Mouse (Mus musculus): ENCODE measurements around the gene Tjp3. TPM values are rescaled to one million over a fixed set of nuclear protein-coding genes. Genes with fewer than 3 reads are reported as not detected.

Tjp3 gene
- polyA plus RNA-seq (2014; fragmentation: Illumina TruSeq; extraction: RNeasy Lipid Tissue Mini Kit (QIAGEN cat#74804); ENCODE audit: low read depth, low replicate concordance), result 7.8 TPM

GRCm38 (mm10) chr10:81291511-81292104 is at the start of gene Tjp3:
Tjp3 (minus strand) TSS chr10:81291581.

GRCm38 (mm10) chr10:81328386-81328785 is 37.0 kb upstream of the Tjp3 start, which contains the start of gene Tbxa2r:
Tbxa2r (plus strand) TSS chr10:81328731.

GRCm38 (mm10) chr10:81320550-81321347 is 29.4 kb upstream of the Tjp3 start, which contains the start of gene Cactin:
Cactin (plus strand) TSS chr10:81321103.

GRCm38 (mm10) chr10:81292554-81293333 is 1.4 kb upstream of the Tjp3 start, which contains the start of gene Pip5k1c:
Pip5k1c (plus strand) TSS chr10:81292963.

GRCm38 (mm10) chr10:81266211-81267105 is 24.9 kb downstream of the Tjp3 start, which contains the start of the genes Mrpl54 and Apba3:
Mrpl54 (minus strand) TSS chr10:81266934.
Apba3 (plus strand) TSS chr10:81266960.

GRCm38 (mm10) chr10:81252424-81253419 is 38.7 kb downstream of the Tjp3 start, which contains the start of gene Matk:
Matk (plus strand) TSS chr10:81252935.

GRCm38 (mm10) chr10:81232580-81233225 is 58.7 kb downstream of the Tjp3 start, which contains the start of gene Zfr2:
Zfr2 (plus strand) TSS chr10:81233155.

GRCm38 (mm10) chr10:81230438-81231332 is 60.7 kb downstream of the Tjp3 start, which contains the start of gene Atcay:
Atcay (minus strand) TSS chr10:81230833.

Other genes starting within 250 kb of the Tjp3 start
- gene Sgta, start 231.4 kb downstream of the Tjp3 start, polyA plus RNA-seq (2014; fragmentation: Illumina TruSeq; extraction: RNeasy Lipid Tissue Mini Kit (QIAGEN cat#74804); ENCODE audit: low read depth, low replicate concordance), result 1.3 TPM
- gene Thop1, start 221.5 kb downstream of the Tjp3 start, polyA plus RNA-seq (2014; fragmentation: Illumina TruSeq; extraction: RNeasy Lipid Tissue Mini Kit (QIAGEN cat#74804); ENCODE audit: low read depth, low replicate concordance), result not detected
- gene Creb3l3, start 192.7 kb downstream of the Tjp3 start, polyA plus RNA-seq (2014; fragmentation: Illumina TruSeq; extraction: RNeasy Lipid Tissue Mini Kit (QIAGEN cat#74804); ENCODE audit: low read depth, low replicate concordance), result 0.79 TPM
- gene Map2k2, start 185.7 kb downstream of the Tjp3 start, polyA plus RNA-seq (2014; fragmentation: Illumina TruSeq; extraction: RNeasy Lipid Tissue Mini Kit (QIAGEN cat#74804); ENCODE audit: low read depth, low replicate concordance), result 3.0 TPM
- gene Zbtb7a, start 156.4 kb downstream of the Tjp3 start, polyA plus RNA-seq (2014; fragmentation: Illumina TruSeq; extraction: RNeasy Lipid Tissue Mini Kit (QIAGEN cat#74804); ENCODE audit: low read depth, low replicate concordance), result 48.6 TPM
- not detected for gene Pias4, start 123.7 kb downstream of the Tjp3 start, polyA plus RNA-seq (2014; fragmentation: Illumina TruSeq; extraction: RNeasy Lipid Tissue Mini Kit (QIAGEN cat#74804); ENCODE audit: low read depth, low replicate concordance)
- gene Eef2, start 115.0 kb downstream of the Tjp3 start, polyA plus RNA-seq (2014; fragmentation: Illumina TruSeq; extraction: RNeasy Lipid Tissue Mini Kit (QIAGEN cat#74804); ENCODE audit: low read depth, low replicate concordance), result 12.4 TPM
- gene Dapk3, start 108.6 kb downstream of the Tjp3 start, polyA plus RNA-seq (2014; fragmentation: Illumina TruSeq; extraction: RNeasy Lipid Tissue Mini Kit (QIAGEN cat#74804); ENCODE audit: low read depth, low replicate concordance), result not detected
- gene 4930442H23Rik, start 107.7 kb downstream of the Tjp3 start, polyA plus RNA-seq (2014; fragmentation: Illumina TruSeq; extraction: RNeasy Lipid Tissue Mini Kit (QIAGEN cat#74804); ENCODE audit: low read depth, low replicate concordance), result not detected
- not detected for gene Nmrk2, start 89.5 kb downstream of the Tjp3 start, polyA plus RNA-seq (2014; fragmentation: Illumina TruSeq; extraction: RNeasy Lipid Tissue Mini Kit (QIAGEN cat#74804); ENCODE audit: low read depth, low replicate concordance)
- gene Atcay, start 60.7 kb downstream of the Tjp3 start, polyA plus RNA-seq (2014; fragmentation: Illumina TruSeq; extraction: RNeasy Lipid Tissue Mini Kit (QIAGEN cat#74804); ENCODE audit: low read depth, low replicate concordance), result 0.19 TPM
- 0.63 TPM for gene Zfr2, start 58.4 kb downstream of the Tjp3 start, polyA plus RNA-seq (2014; fragmentation: Illumina TruSeq; extraction: RNeasy Lipid Tissue Mini Kit (QIAGEN cat#74804); ENCODE audit: low read depth, low replicate concordance)
- not detected for gene Matk, start 38.6 kb downstream of the Tjp3 start, polyA plus RNA-seq (2014; fragmentation: Illumina TruSeq; extraction: RNeasy Lipid Tissue Mini Kit (QIAGEN cat#74804); ENCODE audit: low read depth, low replicate concordance)
- gene Mrpl54, start 24.6 kb downstream of the Tjp3 start, polyA plus RNA-seq (2014; fragmentation: Illumina TruSeq; extraction: RNeasy Lipid Tissue Mini Kit (QIAGEN cat#74804); ENCODE audit: low read depth, low replicate concordance), result 1.2 TPM
- gene Apba3, start 24.6 kb downstream of the Tjp3 start, polyA plus RNA-seq (2014; fragmentation: Illumina TruSeq; extraction: RNeasy Lipid Tissue Mini Kit (QIAGEN cat#74804); ENCODE audit: low read depth, low replicate concordance), result not detected
- gene Pip5k1c, start 1.4 kb upstream of the Tjp3 start, polyA plus RNA-seq (2014; fragmentation: Illumina TruSeq; extraction: RNeasy Lipid Tissue Mini Kit (QIAGEN cat#74804); ENCODE audit: low read depth, low replicate concordance), result 2.6 TPM
- gene Cactin, start 29.5 kb upstream of the Tjp3 start, polyA plus RNA-seq (2014; fragmentation: Illumina TruSeq; extraction: RNeasy Lipid Tissue Mini Kit (QIAGEN cat#74804); ENCODE audit: low read depth, low replicate concordance), result 0.16 TPM
- not detected for gene Tbxa2r, start 37.1 kb upstream of the Tjp3 start, polyA plus RNA-seq (2014; fragmentation: Illumina TruSeq; extraction: RNeasy Lipid Tissue Mini Kit (QIAGEN cat#74804); ENCODE audit: low read depth, low replicate concordance)
- not detected for gene Gipc3, start 51.7 kb upstream of the Tjp3 start, polyA plus RNA-seq (2014; fragmentation: Illumina TruSeq; extraction: RNeasy Lipid Tissue Mini Kit (QIAGEN cat#74804); ENCODE audit: low read depth, low replicate concordance)
- gene Hmg20b, start 58.9 kb upstream of the Tjp3 start, polyA plus RNA-seq (2014; fragmentation: Illumina TruSeq; extraction: RNeasy Lipid Tissue Mini Kit (QIAGEN cat#74804); ENCODE audit: low read depth, low replicate concordance), result 11.0 TPM
- gene Mfsd12, start 65.9 kb upstream of the Tjp3 start, polyA plus RNA-seq (2014; fragmentation: Illumina TruSeq; extraction: RNeasy Lipid Tissue Mini Kit (QIAGEN cat#74804); ENCODE audit: low read depth, low replicate concordance), result 0.13 TPM
- not detected for gene 4930404N11Rik, start 74.2 kb upstream of the Tjp3 start, polyA plus RNA-seq (2014; fragmentation: Illumina TruSeq; extraction: RNeasy Lipid Tissue Mini Kit (QIAGEN cat#74804); ENCODE audit: low read depth, low replicate concordance)
- gene Fzr1, start 86.9 kb upstream of the Tjp3 start, polyA plus RNA-seq (2014; fragmentation: Illumina TruSeq; extraction: RNeasy Lipid Tissue Mini Kit (QIAGEN cat#74804); ENCODE audit: low read depth, low replicate concordance), result 0.19 TPM
- not detected for gene Dohh, start 92.8 kb upstream of the Tjp3 start, polyA plus RNA-seq (2014; fragmentation: Illumina TruSeq; extraction: RNeasy Lipid Tissue Mini Kit (QIAGEN cat#74804); ENCODE audit: low read depth, low replicate concordance)
- 0.32 TPM for gene Gm48551, start 92.9 kb upstream of the Tjp3 start, polyA plus RNA-seq (2014; fragmentation: Illumina TruSeq; extraction: RNeasy Lipid Tissue Mini Kit (QIAGEN cat#74804); ENCODE audit: low read depth, low replicate concordance)
- gene Gm48552, start 97.4 kb upstream of the Tjp3 start, polyA plus RNA-seq (2014; fragmentation: Illumina TruSeq; extraction: RNeasy Lipid Tissue Mini Kit (QIAGEN cat#74804); ENCODE audit: low read depth, low replicate concordance), result not detected
- 21.2 TPM for gene Smim24, start 101.5 kb upstream of the Tjp3 start, polyA plus RNA-seq (2014; fragmentation: Illumina TruSeq; extraction: RNeasy Lipid Tissue Mini Kit (QIAGEN cat#74804); ENCODE audit: low read depth, low replicate concordance)
- gene Nfic, start 164.1 kb upstream of the Tjp3 start, polyA plus RNA-seq (2014; fragmentation: Illumina TruSeq; extraction: RNeasy Lipid Tissue Mini Kit (QIAGEN cat#74804); ENCODE audit: low read depth, low replicate concordance), result 8.2 TPM
- 3.1 TPM for gene Celf5, start 191.1 kb upstream of the Tjp3 start, polyA plus RNA-seq (2014; fragmentation: Illumina TruSeq; extraction: RNeasy Lipid Tissue Mini Kit (QIAGEN cat#74804); ENCODE audit: low read depth, low replicate concordance)
- gene Ncln, start 204.8 kb upstream of the Tjp3 start, polyA plus RNA-seq (2014; fragmentation: Illumina TruSeq; extraction: RNeasy Lipid Tissue Mini Kit (QIAGEN cat#74804); ENCODE audit: low read depth, low replicate concordance), result not detected
- gene S1pr4, start 208.6 kb upstream of the Tjp3 start, polyA plus RNA-seq (2014; fragmentation: Illumina TruSeq; extraction: RNeasy Lipid Tissue Mini Kit (QIAGEN cat#74804); ENCODE audit: low read depth, low replicate concordance), result not detected
- not detected for gene Gna15, start 232.6 kb upstream of the Tjp3 start, polyA plus RNA-seq (2014; fragmentation: Illumina TruSeq; extraction: RNeasy Lipid Tissue Mini Kit (QIAGEN cat#74804); ENCODE audit: low read depth, low replicate concordance)